Mouse (Mus musculus) bone marrow macrophage, adult 2 months (primary cell): Measurements from ENCODE around the gene Tanc1.

ENCODE experiments used
- CTCF ChIP-seq: IDR thresholded peaks from 2 replicates; pipeline ENCODE4 v1.5.1; 2012; ENCODE audit warnings: low read depth, mild to moderate bottlenecking, low read length, moderate library complexity
- POLR2A ChIP-seq: IDR thresholded peaks from 2 replicates; pipeline ENCODE4 v1.6.1; 2012; ENCODE audit warnings: mild to moderate bottlenecking, low read depth, low read length, borderline replicate concordance

DNA sequence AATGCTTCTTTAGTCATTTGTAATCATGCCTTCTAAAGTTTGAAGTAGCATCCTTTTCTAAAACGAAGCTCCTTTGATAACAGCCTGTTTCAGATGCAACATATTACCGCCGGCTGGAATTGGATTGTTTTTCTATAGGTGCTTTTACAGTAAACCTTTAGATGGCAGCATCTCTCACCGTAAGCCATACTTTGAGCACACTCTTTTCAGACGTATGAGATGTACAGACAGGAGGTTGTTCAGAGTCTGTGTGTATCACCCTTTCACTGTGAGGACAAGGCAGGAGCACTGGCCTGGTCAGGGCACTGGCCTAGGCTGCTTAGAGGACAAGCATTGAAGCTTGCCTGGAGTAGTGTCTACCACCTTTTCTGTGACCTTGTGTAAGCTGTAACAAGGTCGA, 145.2 kb downstream of the Tanc1 start:
- TF ChIP-seq POLR2A (no peak), CTCF (no peak)
